Mouse (Mus musculus) MEL (cell line): ENCODE results near the gene Dhrs1.

Experiments used
- BHLHE40 ChIP-seq: IDR thresholded peaks from 2 replicates; pipeline ENCODE4 v1.6.1; 2012; ENCODE audit warnings: low read depth, mild to moderate bottlenecking, inconsistent platforms, low read length, improper control_type of control experiment, borderline replicate concordance
- CHD1 ChIP-seq: IDR thresholded peaks from 2 replicates; pipeline ENCODE4 v1.6.1; 2012; ENCODE audit warnings: low read depth, mild to moderate bottlenecking, inconsistent platforms, low read length, improper control_type of control experiment
- CTCF ChIP-seq, 3 experiments: IDR thresholded peaks in 2 of 3; conservative IDR thresholded peaks in 1 of 3; 2 replicates each; pipeline ENCODE4 v1.5.1; 2011 to 2012; ENCODE audit warnings: low read length in 3 of 3, low read depth in 2 of 3, mild to moderate bottlenecking in 2 of 3, improper control_type of control experiment in 1 of 3, inconsistent platforms in 1 of 3, mixed read lengths in 1 of 3, moderate library complexity in 1 of 3; ENCODE audit not compliant: control insufficient read depth in 1 of 3, insufficient read depth in 1 of 3, poor library complexity in 1 of 3, severe bottlenecking in 1 of 3
- EP300 ChIP-seq, 2 experiments: IDR thresholded peaks; 2 replicates each; pipeline ENCODE4 v1.6.1; 2011; ENCODE audit warnings: improper control_type of control experiment in 2 of 2, low read length in 2 of 2, low read depth in 1 of 2, mild to moderate bottlenecking in 1 of 2
- HCFC1 ChIP-seq: IDR thresholded peaks from 2 replicates; pipeline ENCODE4 v1.6.1; 2012; ENCODE audit warnings: low read depth, mild to moderate bottlenecking, inconsistent platforms, low read length, improper control_type of control experiment, moderate library complexity
- MAZ ChIP-seq: IDR thresholded peaks from 2 replicates; pipeline ENCODE4 v1.6.1; 2012; ENCODE audit warnings: low read depth, mild to moderate bottlenecking, inconsistent platforms, low read length, improper control_type of control experiment
- MYB ChIP-seq: IDR thresholded peaks from 2 replicates; pipeline ENCODE4 v1.6.1; 2011; ENCODE audit warnings: mild to moderate bottlenecking, low read depth, low read length, improper control_type of control experiment
- SMC3 ChIP-seq: IDR thresholded peaks from 2 replicates; pipeline ENCODE4 v1.6.1; 2011; ENCODE audit warnings: low read depth, low read length, improper control_type of control experiment
- ZC3H11A ChIP-seq: IDR thresholded peaks from 2 replicates; pipeline ENCODE4 v1.6.1; 2012; ENCODE audit warnings: low read depth, mild to moderate bottlenecking, inconsistent platforms, low read length, improper control_type of control experiment

DNA sequence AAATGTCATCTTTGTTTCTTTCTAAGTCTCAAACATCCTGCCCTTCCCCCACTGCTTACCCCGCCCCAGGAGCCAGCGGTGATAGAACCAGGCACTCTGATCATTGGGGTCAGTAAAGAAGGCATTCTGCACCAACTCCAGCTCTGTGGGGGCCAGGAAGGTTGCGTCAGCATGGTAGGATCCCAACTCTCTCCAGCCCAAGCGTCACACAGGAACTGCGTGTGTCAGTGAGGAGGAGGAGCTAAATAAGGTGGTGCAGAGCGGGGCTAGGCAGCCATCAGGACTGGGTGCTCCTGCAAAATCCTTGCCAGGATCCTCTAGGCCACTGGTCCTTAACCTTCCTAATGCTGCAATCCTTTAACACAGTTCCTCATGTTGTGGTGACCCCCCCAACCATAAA lies 25.8 kb downstream of the Dhrs1 start:
- TF ChIP-seq CTCF (IDR thresholded peaks at IDR 0.05 in 2 of 3, conservative IDR thresholded peaks at IDR 0.05 in 1 of 3; ENCODE audit: control insufficient read depth in 1 of 3, insufficient read depth in 1 of 3, low read depth in 2 of 3, low read length in 3 of 3, poor library complexity in 1 of 3, severe bottlenecking in 1 of 3) (no peak), CHD1 (no peak), EP300 (IDR thresholded peaks at IDR 0.05; ENCODE audit: low read depth in 1 of 2, low read length in 2 of 2) (no peak), ZC3H11A (no peak), HCFC1 (no peak), MAZ (no peak), SMC3 (no peak), BHLHE40 (no peak), MYB (no peak)
